In the genomic region with DNA sequence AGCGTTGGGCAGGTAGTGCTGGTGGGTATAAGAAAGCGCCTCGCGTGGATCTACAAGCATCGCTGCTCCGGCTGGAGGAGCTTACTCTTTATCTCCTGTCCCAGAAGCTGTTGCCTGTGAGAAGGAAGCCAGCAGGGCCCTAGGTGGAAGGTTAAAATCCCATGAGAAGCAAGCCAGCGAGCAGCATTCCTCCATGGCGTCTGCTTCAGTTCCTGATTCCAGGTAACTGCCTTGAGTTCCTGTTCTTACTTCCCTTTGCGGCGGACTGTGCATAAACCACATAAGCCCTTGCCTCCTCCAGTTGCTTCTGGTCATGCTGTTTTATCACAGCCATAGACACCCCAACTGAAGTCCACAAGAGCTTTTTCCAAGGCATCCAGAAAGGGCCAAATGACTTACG, we compare ENCODE assay signal across 15 mouse cellular contexts. TPM values are rescaled to one million over a fixed set of nuclear protein-coding genes. Genes with fewer than 3 reads are reported as not detected.
A peak's percentile ranks its signal among the peaks of the same experiment; 100 is the strongest.
DNase-seq lines count a peak whose midpoint lies in the region; ATAC-seq and TF ChIP-seq lines count a peak whose summit lies in the region.
"Had no signal": no experiment of that assay in that cellular context is flagged by ENCODE, and none has a peak within 500 bp of the region (broad histone marks: within the 10 kb centered on the region; RNA-seq: fewer than 3 reads in every experiment).

No protein-coding gene starts in this region.

- no peaks in the 10 kb centered on the region for H3K36me3 ChIP-seq in embryonic facial prominence, embryonic 12.5 days
- H3K36me3 ChIP-seq in embryonic facial prominence, embryonic 10.5 days (replicated peaks) = no peaks in the 10 kb centered on the region
- H3K36me3 ChIP-seq in liver, embryonic 12.5 days = no peaks in the 10 kb centered on the region
- H3K36me3 ChIP-seq in liver, embryonic 11.5 days (ENCODE audit: control insufficient read depth, insufficient read depth, low read length) = no peaks in the 10 kb centered on the region
- H3K36me3 ChIP-seq in myocyte (ENCODE audit: control insufficient read depth, insufficient read depth) = no peaks in the 10 kb centered on the region

- 60% methylated on average over 11 of the region's 11 CpGs for WGBS in embryonic facial prominence, embryonic 12.5 days
- WGBS in embryonic facial prominence, embryonic 10.5 days = 68% methylated on average over 11 of the region's 11 CpGs
- WGBS in liver, embryonic 12.5 days (ENCODE audit: insufficient replicate concordance) = 34% methylated on average over 11 of the region's 11 CpGs
- 43% methylated on average over 11 of the region's 11 CpGs for WGBS in liver, embryonic 11.5 days

- 0 out of 2 replicates have a peak, but pooled peaks cover 2% of the 10 kb centered on the region for H3K27me3 ChIP-seq in embryonic facial prominence, embryonic 12.5 days
- peaks cover 6% of the 10 kb centered on the region; the same call in 1 of the 2 replicates for H3K27me3 ChIP-seq in embryonic facial prominence, embryonic 10.5 days (replicated peaks; ENCODE audit: low read depth, poor library complexity, severe bottlenecking)
- peaks cover 15% of the 10 kb centered on the region for H3K27me3 ChIP-seq in liver, embryonic 12.5 days (replicated peaks)
- no peaks in the 10 kb centered on the region for H3K27me3 ChIP-seq in liver, embryonic 11.5 days (replicated peaks; ENCODE audit: control insufficient read depth, insufficient read depth, low read length)
- no peaks in the 10 kb centered on the region for H3K27me3 ChIP-seq in myocyte (ENCODE audit: control insufficient read depth, insufficient read depth, insufficient read length)

- H3K27ac ChIP-seq in embryonic facial prominence, embryonic 12.5 days = no peak overlapping the region
- no peak overlapping the region for H3K27ac ChIP-seq in embryonic facial prominence, embryonic 10.5 days (replicated peaks)
- H3K27ac ChIP-seq in liver, embryonic 12.5 days = no peak overlapping the region
- H3K27ac ChIP-seq in liver, embryonic 11.5 days (ENCODE audit: low read depth, low read length) = no peak overlapping the region

- no peak overlapping the region for H3ac ChIP-seq in myocyte (ENCODE audit: control insufficient read depth, insufficient read length)

- no peak for TF ChIP-seq POLR2A in myocyte (IDR thresholded peaks at IDR 0.05; ENCODE audit: insufficient read length, low read depth)

- no peak overlapping the region for H3K9ac ChIP-seq in embryonic facial prominence, embryonic 12.5 days
- H3K9ac ChIP-seq in liver, embryonic 12.5 days = no peak overlapping the region
- no peak overlapping the region for H3K9ac ChIP-seq in liver, embryonic 11.5 days (ENCODE audit: low read depth, low read length)

- H3K4me2 ChIP-seq in embryonic facial prominence, embryonic 12.5 days (replicated peaks) = 0 out of 2 replicates have a peak overlapping the region, but pooled peaks have one; percentile 86
- peak overlapping the region; percentile 80 for H3K4me2 ChIP-seq in liver, embryonic 12.5 days
- no peak overlapping the region; the same call in 1 of the 2 replicates for H3K4me2 ChIP-seq in liver, embryonic 11.5 days
- no peak overlapping the region for H3K4me2 ChIP-seq in myocyte (ENCODE audit: low read depth)

- ATAC-seq in embryonic facial prominence, embryonic 12.5 days (ENCODE audit: insufficient number of reproducible peaks, insufficient read depth, low FRiP score, low TSS enrichment) = no peak
- ATAC-seq in liver, embryonic 12.5 days = no peak
- ATAC-seq in liver, embryonic 11.5 days (replicated peaks; ENCODE audit: low FRiP score) = no peak
- peak; percentile 50 to 55 for ATAC-seq in hematopoietic stem cell, adult 5-6 weeks (replicated peaks in 1 of 2; ENCODE audit: insufficient read depth in 1 of 2, low FRiP score in 2 of 2, low TSS enrichment in 1 of 2, low read depth in 1 of 2, poor library complexity in 2 of 2, severe bottlenecking in 2 of 2)

- no peak overlapping the region for H3K4me3 ChIP-seq in embryonic facial prominence, embryonic 12.5 days
- H3K4me3 ChIP-seq in embryonic facial prominence, embryonic 10.5 days = no peak overlapping the region
- no peak overlapping the region for H3K4me3 ChIP-seq in liver, embryonic 12.5 days
- H3K4me3 ChIP-seq in liver, embryonic 11.5 days (ENCODE audit: low read depth, low read length) = no peak overlapping the region
- peak overlapping the region; percentile 26 for H3K4me3 ChIP-seq in myocyte

- H3K9me3 ChIP-seq in embryonic facial prominence, embryonic 12.5 days = no peaks in the 10 kb centered on the region
- H3K9me3 ChIP-seq in embryonic facial prominence, embryonic 10.5 days = no peaks in the 10 kb centered on the region
- H3K9me3 ChIP-seq in liver, embryonic 12.5 days (replicated peaks) = no peaks in the 10 kb centered on the region
- no peaks in the 10 kb centered on the region for H3K9me3 ChIP-seq in liver, embryonic 11.5 days (ENCODE audit: control insufficient read depth, low read length)

- no peaks in the 10 kb centered on the region for H3K79me2 ChIP-seq in myocyte (ENCODE audit: control insufficient read depth, insufficient read depth)

- DNase-seq in embryonic facial prominence, embryonic 10.5 days (ENCODE audit: low spot score) = no peak
- DNase-seq in liver, embryonic 11.5 days (ENCODE audit: low spot score) = no peak
- DNase-seq in cerebellum, adult 18-20 months = no peak
- DNase-seq in frontal cortex, postnatal 36 days (ENCODE audit: low spot score in 2 of 2) = no peak

- 0 out of 2 replicates have a peak, but pooled peaks cover 5% of the 10 kb centered on the region for H3K4me1 ChIP-seq in embryonic facial prominence, embryonic 12.5 days
- peaks cover 19% of the 10 kb centered on the region for H3K4me1 ChIP-seq in embryonic facial prominence, embryonic 10.5 days
- H3K4me1 ChIP-seq in liver, embryonic 12.5 days = peaks cover 10% of the 10 kb centered on the region; the same call in 1 of the 2 replicates
- H3K4me1 ChIP-seq in liver, embryonic 11.5 days (replicated peaks; ENCODE audit: control insufficient read depth, insufficient read depth, low read length) = 0 out of 2 replicates have a peak, but pooled peaks cover 4% of the 10 kb centered on the region

TF ChIP-seq in myocyte, 11 proteins besides CTCF, POLR2A, EP300 and RAD21:
- TF ChIP-seq MYOD1 (IDR thresholded peaks at IDR 0.05; ENCODE audit: control insufficient read depth in 1 of 3, insufficient read length in 2 of 3, low read depth in 2 of 3) = no peak

RNA-seq across cellular contexts. Expression of a gene that starts 0.5 kb away (rescaled TPM):
- 16.6 and 16.9 TPM in 2 replicates for polyA plus RNA-seq in embryonic facial prominence, embryonic 12.5 days (2016; fragmentation: Nextera tagmentation; extraction: Ambion mirVana)
- 14.0 and 15.4 TPM in 2 replicates for polyA plus RNA-seq in embryonic facial prominence, embryonic 10.5 days (2016; fragmentation: Nextera tagmentation; extraction: Ambion mirVana)
- polyA plus RNA-seq in liver, embryonic 12.5 days (2016; fragmentation: Nextera tagmentation; extraction: Ambion mirVana) = 6.0 and 7.1 TPM in 2 replicates
- 6.7 and 7.6 TPM in 2 replicates for polyA plus RNA-seq in liver, embryonic 11.5 days (2014; fragmentation: Nextera tagmentation; extraction: Ambion mirVana)
- 2.8 and 2.9 TPM in 2 replicates for total RNA-seq in hematopoietic stem cell, adult 5-6 weeks (2017)
- polyA plus RNA-seq in myocyte (2012; fragmentation: generic; extraction: Trizol) = 0.12 TPM

RNA-seq across cellular contexts. Expression of a gene that starts 6.0 kb away (rescaled TPM):
- 0.42 and 0.59 TPM in 2 replicates for polyA plus RNA-seq in embryonic facial prominence, embryonic 12.5 days (2016; fragmentation: Nextera tagmentation; extraction: Ambion mirVana)
- 0.45 TPM in 2 replicates for polyA plus RNA-seq in embryonic facial prominence, embryonic 10.5 days (2016; fragmentation: Nextera tagmentation; extraction: Ambion mirVana)
- polyA plus RNA-seq in liver, embryonic 12.5 days (2016; fragmentation: Nextera tagmentation; extraction: Ambion mirVana) = 0.17 TPM in 1 of 2 replicates, not detected in the other
- 0.39 TPM in 1 of 2 replicates, not detected in the other for polyA plus RNA-seq in liver, embryonic 11.5 days (2014; fragmentation: Nextera tagmentation; extraction: Ambion mirVana)
- total RNA-seq in hematopoietic stem cell, adult 5-6 weeks (2017) = not detected in 2 replicates
- not detected for polyA plus RNA-seq in myocyte (2012; fragmentation: generic; extraction: Trizol)
- total RNA-seq: adrenal gland, adult 18-20 months; gastrocnemius, adult 8-10 months; left cerebral cortex, adult 18-20 months had no signal
- polyA plus RNA-seq: heart, postnatal 0 days; kidney, postnatal 0 days; lung, embryonic 16.5 days; testis, adult 2 months had no signal

Comparison
In these comparisons a context has a peak if more than half of its experiments do, and no peak if none do; other contexts are left out.
1. H3K4me2 ChIP-seq: peak in embryonic facial prominence, embryonic 12.5 days (single experiment) and liver, embryonic 12.5 days (single experiment); none in liver, embryonic 11.5 days (single experiment) and myocyte (single experiment).
2. ATAC-seq: peak in hematopoietic stem cell, adult 5-6 weeks (2 of 2); none in embryonic facial prominence, embryonic 12.5 days (single experiment), liver, embryonic 12.5 days (single experiment) and liver, embryonic 11.5 days (single experiment).